Mouse (Mus musculus) mouse embryonic stem cell (cell line): ENCODE measurements around the gene Ppp3ca.

Source experiments
- in situ Hi-C, 2 experiments: fragments of 300-500 bp; cut with MboI; formaldehyde crosslinking; loops; 1 replicate in 1 of 2; 3 replicates in 1 of 2; pipeline ENCODE4 v1.14.3; 2019 to 2020; ENCODE audit warnings: low sequenced_read_pairs in 2 of 2, low pct_unique_long_range_greater_than_20kb in 1 of 2, mixed read lengths in 1 of 2; ENCODE audit not compliant: unreplicated experiment in 1 of 2

Ppp3ca gene

GRCm38 (mm10) chr3:136828451-136828850, 158.5 kb downstream of the Ppp3ca start:
- in situ Hi-C loops = no loop called here

- in situ Hi-C loops = no loop called here
These were observed 159.2 kb downstream of the Ppp3ca start for GRCm38 (mm10) chr3:136829109-136829508.

- in situ Hi-C loops = no loop called here
These were observed 160.8 kb downstream of the Ppp3ca start for GRCm38 (mm10) chr3:136830687-136831220.

- in situ Hi-C loops = no loop called here
These were observed 163.2 kb downstream of the Ppp3ca start for GRCm38 (mm10) chr3:136833003-136833745.

GRCm38 (mm10) chr3:136833893-136834292, 164.0 kb downstream of the Ppp3ca start:
- in situ Hi-C loops = no loop called here

GRCm38 (mm10) chr3:136835851-136836250, 165.9 kb downstream of the Ppp3ca start:
- in situ Hi-C loops = no loop called here

GRCm38 (mm10) chr3:136836319-136837193, 166.6 kb downstream of the Ppp3ca start:
- in situ Hi-C loops = no loop called here

- in situ Hi-C loops = no loop called here
These were observed 167.7 kb downstream of the Ppp3ca start for GRCm38 (mm10) chr3:136837589-136837988.

GRCm38 (mm10) chr3:136841282-136841681, 171.4 kb downstream of the Ppp3ca start:
- in situ Hi-C loops = no loop called here

GRCm38 (mm10) chr3:136842384-136842783, 172.5 kb downstream of the Ppp3ca start:
- in situ Hi-C loops = no loop called here

GRCm38 (mm10) chr3:136843811-136844491, 174.0 kb downstream of the Ppp3ca start:
- in situ Hi-C loops = no loop called here

GRCm38 (mm10) chr3:136849035-136849434, 179.1 kb downstream of the Ppp3ca start:
- in situ Hi-C loops = no loop called here

GRCm38 (mm10) chr3:136852921-136853320, 183.0 kb downstream of the Ppp3ca start:
- in situ Hi-C loops = no loop called here

GRCm38 (mm10) chr3:136853596-136853995, 183.7 kb downstream of the Ppp3ca start:
- in situ Hi-C loops = no loop called here

- in situ Hi-C loops = no loop called here
These were observed 186.1 kb downstream of the Ppp3ca start for GRCm38 (mm10) chr3:136855996-136856395.

- in situ Hi-C loops = no loop called here
These were observed 192.3 kb downstream of the Ppp3ca start for GRCm38 (mm10) chr3:136862051-136862837.

GRCm38 (mm10) chr3:136863127-136863526, 193.2 kb downstream of the Ppp3ca start:
- in situ Hi-C loops = no loop called here

GRCm38 (mm10) chr3:136864306-136864705, 194.4 kb downstream of the Ppp3ca start:
- in situ Hi-C loops = no loop called here
